Mouse (Mus musculus): ENCODE measurements at regions not wholly inside any gene's neighbourhood (a gene's known extent, or its start where the extent isn't known, plus 50 kb on each side); places are given as distances from the start of the nearest gene placed in this dataset.
A peak's percentile ranks its signal among the peaks of the same experiment; 100 is the strongest.

- H3K4me2 ChIP-seq (ENCODE audit: low read depth), result no peak overlapping the region
- H3K36me3 ChIP-seq (ENCODE audit: insufficient read depth), result no peaks in the 10 kb centered on the region
- ATAC-seq (no peak), DNase-seq (no peak)
- no peaks in the 10 kb centered on the region for H3K27me3 ChIP-seq (ENCODE audit: insufficient read depth, low read length)
- 80% methylated on average over 4 of the region's 4 CpGs for WGBS
- H3K4me1 ChIP-seq (ENCODE audit: insufficient read depth), result no peaks in the 10 kb centered on the region
- H3K9me3 ChIP-seq (ENCODE audit: low read length), result no peaks in the 10 kb centered on the region
- no peak overlapping the region for H3K27ac ChIP-seq (ENCODE audit: low read depth, low read length)
- H3K9ac ChIP-seq, result no peak overlapping the region
- TF ChIP-seq CTCF (IDR thresholded peaks at IDR 0.05; ENCODE audit: low read depth), result no peak
- no peak overlapping the region for H3K4me3 ChIP-seq (ENCODE audit: low read depth, low read length)
Measured at GRCm38 (mm10) chr13:111104567-111105219, 150.1 kb upstream of the Actbl2 start.

GRCm38 (mm10) chr13:111131108-111131507 is 123.7 kb upstream of the Actbl2 start:
- DNase-seq, result no peak
- no peak overlapping the region for H3K4me2 ChIP-seq (ENCODE audit: low read depth)
- H3K9ac ChIP-seq, result no peak overlapping the region
- no peaks in the 10 kb centered on the region for H3K36me3 ChIP-seq (ENCODE audit: insufficient read depth)
- no peaks in the 10 kb centered on the region for H3K27me3 ChIP-seq (ENCODE audit: insufficient read depth, low read length)
- peak; percentile 27 for TF ChIP-seq CTCF (IDR thresholded peaks at IDR 0.05; ENCODE audit: low read depth)
- ATAC-seq, result no peak
- no peaks in the 10 kb centered on the region for H3K9me3 ChIP-seq (ENCODE audit: low read length)
- no peak overlapping the region for H3K4me3 ChIP-seq (ENCODE audit: low read depth, low read length)
- H3K27ac ChIP-seq (ENCODE audit: low read depth, low read length), result no peak overlapping the region
- 79% methylated on average over 3 of the region's 3 CpGs for WGBS
- no peaks in the 10 kb centered on the region for H3K4me1 ChIP-seq (ENCODE audit: insufficient read depth)

- TF ChIP-seq CTCF (IDR thresholded peaks at IDR 0.05; ENCODE audit: low read depth), result no peak
- Histone ChIP-seq H3K9ac (no peak overlapping the region), H3K9me3 (ENCODE audit: low read length) (no peaks in the 10 kb centered on the region), H3K27me3 (ENCODE audit: insufficient read depth, low read length) (no peaks in the 10 kb centered on the region), H3K4me3 (ENCODE audit: low read depth, low read length) (no peak overlapping the region), H3K4me2 (ENCODE audit: low read depth) (no peak overlapping the region), H3K4me1 (ENCODE audit: insufficient read depth) (no peaks in the 10 kb centered on the region), H3K27ac (ENCODE audit: low read depth, low read length) (no peak overlapping the region), H3K36me3 (ENCODE audit: insufficient read depth) (no peaks in the 10 kb centered on the region)
- no peak for DNase-seq
- no peak for ATAC-seq
- 94% methylated on average over 3 of the region's 3 CpGs for WGBS
Measured at GRCm38 (mm10) chr13:111136392-111136791, 118.4 kb upstream of the Actbl2 start.

GRCm38 (mm10) chr13:111142757-111143420 is 111.9 kb upstream of the Actbl2 start:
- 26% methylated on average over 7 of the region's 7 CpGs for WGBS
- Histone ChIP-seq H3K27ac (ENCODE audit: low read depth, low read length) (no peak overlapping the region), H3K9ac (no peak overlapping the region), H3K4me2 (ENCODE audit: low read depth) (no peak overlapping the region), H3K27me3 (ENCODE audit: insufficient read depth, low read length) (no peaks in the 10 kb centered on the region), H3K9me3 (ENCODE audit: low read length) (no peaks in the 10 kb centered on the region), H3K36me3 (ENCODE audit: insufficient read depth) (no peaks in the 10 kb centered on the region), H3K4me1 (ENCODE audit: insufficient read depth) (no peaks in the 10 kb centered on the region), H3K4me3 (ENCODE audit: low read depth, low read length) (no peak overlapping the region)
- DNase-seq (no peak), ATAC-seq (no peak)
- no peak for TF ChIP-seq CTCF (IDR thresholded peaks at IDR 0.05; ENCODE audit: low read depth)

GRCm38 (mm10) chr13:111144721-111145120 is 110.1 kb upstream of the Actbl2 start:
- H3K27me3 ChIP-seq (ENCODE audit: insufficient read depth, low read length), result no peaks in the 10 kb centered on the region
- no peak overlapping the region for H3K27ac ChIP-seq (ENCODE audit: low read depth, low read length)
- H3K4me3 ChIP-seq (ENCODE audit: low read depth, low read length), result no peak overlapping the region
- no peak overlapping the region for H3K4me2 ChIP-seq (ENCODE audit: low read depth)
- no peaks in the 10 kb centered on the region for H3K4me1 ChIP-seq (ENCODE audit: insufficient read depth)
- H3K9me3 ChIP-seq (ENCODE audit: low read length), result no peaks in the 10 kb centered on the region
- no peak for TF ChIP-seq CTCF (IDR thresholded peaks at IDR 0.05; ENCODE audit: low read depth)
- H3K36me3 ChIP-seq (ENCODE audit: insufficient read depth), result no peaks in the 10 kb centered on the region
- 82% methylated on average over 3 of the region's 3 CpGs for WGBS
- DNase-seq (no peak), ATAC-seq (no peak)
- H3K9ac ChIP-seq, result no peak overlapping the region

GRCm38 (mm10) chr13:111157921-111158638 is 96.7 kb upstream of the Actbl2 start:
- ATAC-seq (no peak), DNase-seq (no peak)
- no peaks in the 10 kb centered on the region for H3K36me3 ChIP-seq (ENCODE audit: insufficient read depth)
- no peak overlapping the region for H3K4me2 ChIP-seq (ENCODE audit: low read depth)
- H3K9me3 ChIP-seq (ENCODE audit: low read length), result no peaks in the 10 kb centered on the region
- 79% methylated on average over 14 of the region's 14 CpGs for WGBS
- no peak overlapping the region for H3K4me3 ChIP-seq (ENCODE audit: low read depth, low read length)
- H3K9ac ChIP-seq, result no peak overlapping the region
- H3K27me3 ChIP-seq (ENCODE audit: insufficient read depth, low read length), result no peaks in the 10 kb centered on the region
- TF ChIP-seq CTCF (IDR thresholded peaks at IDR 0.05; ENCODE audit: low read depth), result no peak
- H3K4me1 ChIP-seq (ENCODE audit: insufficient read depth), result no peaks in the 10 kb centered on the region
- no peak overlapping the region for H3K27ac ChIP-seq (ENCODE audit: low read depth, low read length)

GRCm38 (mm10) chr13:111159498-111159897 is 95.3 kb upstream of the Actbl2 start:
- no peak for DNase-seq

More at GRCm38 (mm10) chr13:111159498-111159897, 95.3 kb upstream of the Actbl2 start:
- H3K9ac ChIP-seq, result no peak overlapping the region
- no peaks in the 10 kb centered on the region for H3K36me3 ChIP-seq (ENCODE audit: insufficient read depth)
- no peak for TF ChIP-seq CTCF (IDR thresholded peaks at IDR 0.05; ENCODE audit: low read depth)
- no peak overlapping the region for H3K4me2 ChIP-seq (ENCODE audit: low read depth)
- H3K4me1 ChIP-seq (ENCODE audit: insufficient read depth), result no peaks in the 10 kb centered on the region
- H3K27ac ChIP-seq (ENCODE audit: low read depth, low read length), result no peak overlapping the region
- H3K27me3 ChIP-seq (ENCODE audit: insufficient read depth, low read length), result no peaks in the 10 kb centered on the region
- no peaks in the 10 kb centered on the region for H3K9me3 ChIP-seq (ENCODE audit: low read length)
- H3K4me3 ChIP-seq (ENCODE audit: low read depth, low read length), result no peak overlapping the region
- ATAC-seq, result no peak

All from forebrain, postnatal 0 days (tissue).